In the genomic region with DNA sequence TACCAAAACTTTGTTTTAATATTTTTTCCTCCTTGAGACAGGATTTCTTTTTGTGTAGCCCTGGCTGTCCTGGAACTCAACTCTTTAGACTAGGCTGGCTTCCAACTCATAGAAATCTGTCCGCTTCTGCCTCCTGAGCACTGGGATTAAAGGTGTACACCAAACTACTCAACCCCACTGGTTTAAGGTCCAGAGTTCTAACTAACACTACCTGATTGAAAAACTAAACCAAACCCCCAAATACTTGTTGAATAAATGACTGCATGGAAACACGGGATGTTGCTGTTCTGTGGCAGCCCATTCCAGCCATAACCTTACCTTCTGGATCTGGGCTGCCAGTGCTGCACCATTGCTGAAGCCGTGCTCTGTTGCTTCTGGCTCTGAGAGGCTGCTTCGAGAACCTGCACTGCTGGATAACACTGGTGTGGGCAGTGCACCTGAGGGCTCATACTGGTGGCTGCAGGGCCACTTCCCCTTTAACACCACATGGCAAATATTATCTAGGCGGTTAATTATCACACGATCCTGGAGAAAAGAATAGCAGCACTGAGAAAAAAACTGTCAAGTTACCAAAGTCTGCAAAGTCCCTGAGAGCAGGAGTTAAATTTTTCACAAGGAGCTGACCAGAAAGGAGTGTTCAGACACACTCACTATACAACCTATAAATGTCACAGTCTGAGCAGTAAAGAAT, we compare ENCODE assay signal across 25 mouse cellular contexts. TPM values are rescaled to one million over a fixed set of nuclear protein-coding genes. Genes with fewer than 3 reads are reported as not detected.
DNase-seq lines count a peak whose midpoint lies in the region; ATAC-seq and TF ChIP-seq lines count a peak whose summit lies in the region.
"Had no signal": no experiment of that assay in that cellular context is flagged by ENCODE, and none has a peak within 500 bp of the region (broad histone marks: within the 10 kb centered on the region; RNA-seq: fewer than 3 reads in every experiment).

No protein-coding gene starts in this region.

- WGBS in kidney, embryonic 15.5 days, result 80% methylated on average over 6 of the region's 6 CpGs
- WGBS in cerebellum, adult 2 months, result 84% methylated on average over 6 of the region's 6 CpGs
- 81% methylated on average over 6 of the region's 6 CpGs for whole genome bisulfite sequencing in stomach, postnatal 0 days

- no peaks in the 10 kb centered on the region for H3K9me3 ChIP-seq in kidney, embryonic 15.5 days (replicated peaks)
- no peaks in the 10 kb centered on the region for H3K9me3 ChIP-seq in stomach, postnatal 0 days (ENCODE audit: control insufficient read depth, low read length)
- H3K9me3 ChIP-seq: embryonic facial prominence, embryonic 12.5 days; limb, embryonic 12.5 days; liver, embryonic 13.5 days; neural tube, embryonic 13.5 days had no signal

- ATAC-seq in kidney, embryonic 15.5 days (replicated peaks; ENCODE audit: low FRiP score), result peak; percentile 80
- ATAC-seq in stomach, postnatal 0 days (ENCODE audit: low FRiP score, low TSS enrichment), result no peak
- ATAC-seq: CD4-positive, CD25-positive, alpha-beta regulatory T cell, adult 4 months; hindbrain, embryonic 16.5 days; intestine, embryonic 16.5 days; midbrain, embryonic 16.5 days; Patski had no signal

- H3K4me1 ChIP-seq in kidney, embryonic 15.5 days, result no peaks in the 10 kb centered on the region
- peaks cover 5% of the 10 kb centered on the region; the same call in 1 of the 2 replicates for H3K4me1 ChIP-seq in cerebellum, adult 2 months (ENCODE audit: control insufficient read depth, insufficient read depth, low read length)
- H3K4me1 ChIP-seq in stomach, postnatal 0 days (replicated peaks; ENCODE audit: control insufficient read depth, insufficient read depth), result no peaks in the 10 kb centered on the region
- H3K4me1 ChIP-seq: embryonic facial prominence, embryonic 12.5 days; limb, embryonic 12.5 days; liver, embryonic 13.5 days; neural tube, embryonic 13.5 days had no signal

- no peak for TF ChIP-seq CTCF in cerebellum, adult 2 months (IDR thresholded peaks at IDR 0.05; ENCODE audit: borderline replicate concordance, insufficient read depth, low read depth, low read length)
- TF ChIP-seq CTCF in stomach, postnatal 0 days (IDR thresholded peaks at IDR 0.05; ENCODE audit: low read depth), result no peak

- DNase-seq in A20 (ENCODE audit: low read depth, low spot score), result peak; percentile 45
- peak; percentile 61 for DNase-seq in kidney, adult 11 months
- peak; percentile 50 to 73 for DNase-seq in kidney, postnatal 36 days
- no peak for DNase-seq in cerebellum, adult 2 months
- no peak for DNase-seq in stomach, postnatal 0 days (ENCODE audit: low spot score)
- DNase-seq in yolk sac, embryonic 10.5 days (ENCODE audit: low spot score), result no peak
- DNase-seq: cerebellum, adult 11 months; cerebellum, postnatal 14 days; gastrocnemius, postnatal 36 days; layer of hippocampus, postnatal 36 days; liver, embryonic 13.5 days; lung, adult 2 months; retina, postnatal 1 day; thymus, postnatal 25 days had no signal

- H3K36me3 ChIP-seq in kidney, embryonic 15.5 days, result peaks cover 91% of the 10 kb centered on the region
- H3K36me3 ChIP-seq in stomach, postnatal 0 days (ENCODE audit: control insufficient read depth, insufficient read depth, low read length), result peaks cover 16% of the 10 kb centered on the region

- no peaks in the 10 kb centered on the region for H3K27me3 ChIP-seq in kidney, embryonic 15.5 days
- no peaks in the 10 kb centered on the region for H3K27me3 ChIP-seq in cerebellum, adult 2 months (ENCODE audit: control insufficient read depth, insufficient read depth, low read length)
- no peaks in the 10 kb centered on the region for H3K27me3 ChIP-seq in stomach, postnatal 0 days (ENCODE audit: control insufficient read depth, insufficient read depth, low read length)
- H3K27me3 ChIP-seq: embryonic facial prominence, embryonic 12.5 days; limb, embryonic 12.5 days; liver, embryonic 13.5 days; neural tube, embryonic 13.5 days; Patski had no signal

- TF ChIP-seq POLR2A in cerebellum, adult 2 months (IDR thresholded peaks at IDR 0.05; ENCODE audit: borderline replicate concordance, insufficient read depth, low read length), result no peak

- peak overlapping the region; percentile 67 for H3K27ac ChIP-seq in kidney, embryonic 15.5 days
- no peak overlapping the region for H3K27ac ChIP-seq in cerebellum, adult 2 months (ENCODE audit: insufficient read depth, low read length)
- H3K27ac ChIP-seq in stomach, postnatal 0 days (replicated peaks), result no peak overlapping the region
- H3K27ac ChIP-seq: embryonic facial prominence, embryonic 12.5 days; limb, embryonic 12.5 days; liver, embryonic 13.5 days; neural tube, embryonic 13.5 days had no signal

- no peak overlapping the region for H3K9ac ChIP-seq in kidney, embryonic 15.5 days
- no peak overlapping the region for H3K9ac ChIP-seq in stomach, postnatal 0 days (ENCODE audit: low read length)
- H3K9ac ChIP-seq: embryonic facial prominence, embryonic 12.5 days; limb, embryonic 12.5 days; liver, embryonic 13.5 days; neural tube, embryonic 13.5 days had no signal

- no peak overlapping the region for H3K4me2 ChIP-seq in kidney, embryonic 15.5 days
- no peak overlapping the region for H3K4me2 ChIP-seq in stomach, postnatal 0 days (replicated peaks; ENCODE audit: low read depth)
- H3K4me2 ChIP-seq: embryonic facial prominence, embryonic 12.5 days; limb, embryonic 12.5 days; liver, embryonic 13.5 days; neural tube, embryonic 13.5 days had no signal

- H3K4me3 ChIP-seq in kidney, embryonic 15.5 days (replicated peaks), result no peak overlapping the region
- H3K4me3 ChIP-seq in cerebellum, adult 2 months (replicated peaks; ENCODE audit: insufficient read depth, low read depth, low read length), result no peak overlapping the region
- no peak overlapping the region for H3K4me3 ChIP-seq in stomach, postnatal 0 days (ENCODE audit: low read depth, low read length)
- H3K4me3 ChIP-seq: embryonic facial prominence, embryonic 12.5 days; limb, embryonic 12.5 days; liver, embryonic 13.5 days; myocyte; neural tube, embryonic 13.5 days had no signal

- no peak for TF ChIP-seq EP300 in stomach, postnatal 0 days (optimal IDR thresholded peaks at IDR 0.05)

RNA-seq across cellular contexts. Expression of a gene that starts 49.0 kb away (rescaled TPM):
- 7.0 and 14.8 TPM in 2 replicates for polyA plus RNA-seq in kidney, embryonic 15.5 days (2015; fragmentation: Nextera tagmentation; extraction: Ambion mirVana)
- polyA plus RNA-seq in cerebellum, adult 2 months (2012; rRNA removed), result 6.4 and 7.6 TPM in 2 replicates
- 7.2 and 8.5 TPM in 2 replicates for polyA plus RNA-seq in stomach, postnatal 0 days (2015; fragmentation: Nextera tagmentation; extraction: Ambion mirVana)
- polyA plus RNA-seq: CD4-positive, CD25-positive, alpha-beta regulatory T cell, adult 4 months; myocyte; Patski; spleen, adult 2 months had no signal

Comparison
In these comparisons a context has a peak if more than half of its experiments do, and no peak if none do; other contexts are left out.
1. DNase-seq: peak in A20 (single experiment), kidney, adult 11 months (single experiment) and kidney, postnatal 36 days (2 of 2); none in cerebellum, adult 2 months (0 of 2), stomach, postnatal 0 days (single experiment) and yolk sac, embryonic 10.5 days (single experiment).